Mouse (Mus musculus) olfactory bulb, adult 2 months (tissue): Measurements from ENCODE around the gene Top2a. TPM values are rescaled to one million over a fixed set of nuclear protein-coding genes. Genes with fewer than 3 reads are reported as not detected.

Source experiments
- H3K27ac ChIP-seq: fragments of 200-500 bp; 2 replicates; pipeline ENCODE4 v1.5.1; 2012; ENCODE audit warnings: low read depth, low read length; ENCODE audit not compliant: insufficient read depth
- H3K4me1 ChIP-seq: fragments of 200-500 bp; 2 replicates; pipeline ENCODE4 v1.6.1; 2012; ENCODE audit warnings: low read length; ENCODE audit not compliant: control insufficient read depth, insufficient read depth
- H3K4me3 ChIP-seq: fragments of 200-500 bp; 2 replicates; pipeline ENCODE4 v1.5.1; 2012; ENCODE audit warnings: mild to moderate bottlenecking, low read depth, low read length, moderate library complexity; ENCODE audit not compliant: insufficient read depth
- CTCF ChIP-seq: fragments of 200-500 bp; IDR thresholded peaks from 2 replicates; pipeline ENCODE4 v1.5.1; 2012; ENCODE audit warnings: low read depth, mild to moderate bottlenecking, low read length, moderate library complexity; ENCODE audit not compliant: insufficient read depth
- POLR2A ChIP-seq: fragments of 200-500 bp; IDR thresholded peaks from 2 replicates; pipeline ENCODE4 v1.6.1; 2012; ENCODE audit warnings: mild to moderate bottlenecking, low read depth, low read length, moderate library complexity; ENCODE audit not compliant: insufficient read depth
- WGBS: fragments of 180-500 bp; shearing (Covaris S2); methylation state at CpG from one replicate; pipeline ENCODE4 v1.1.7; 2018; 5-methylcytosine and 5-hydroxymethylcytosine counted together
- polyA plus RNA-seq: library from polyadenylated mRNA; stranded (reverse); fragments of >200 nt; gene quantifications from 2 replicates; pipeline ENCODE4 v1.2.4, GENCODE M21; 2012; ENCODE audit warnings: low replicate concordance; ENCODE audit not compliant: missing spikeins, insufficient read depth, insufficient read length

Top2a gene
- polyA plus RNA-seq, 1 experiment, result 288 TPM

DNA sequence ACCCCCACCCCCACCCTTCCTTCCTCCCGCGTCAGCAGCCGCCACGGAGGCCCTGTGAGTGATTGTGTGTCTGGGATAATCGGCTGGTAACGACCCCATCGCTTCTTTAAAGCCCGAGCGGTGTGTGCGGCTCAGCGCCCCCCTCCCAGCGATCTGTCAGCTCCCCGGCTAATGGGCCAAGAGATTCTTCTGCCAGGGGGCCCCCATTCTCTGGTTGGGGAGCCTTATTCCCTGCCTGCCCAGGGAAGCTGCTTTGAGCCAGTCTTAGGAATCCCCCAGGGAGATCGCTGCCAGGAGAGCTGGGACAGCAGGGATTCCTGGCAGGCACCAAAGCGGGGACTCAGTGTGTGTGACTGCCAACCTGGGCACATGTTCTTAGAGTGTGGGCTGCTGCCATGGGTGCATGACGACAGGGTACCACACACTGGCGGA, 54.5 kb downstream of the Top2a start:
- peaks cover 62% of the 10 kb centered on the region for H3K4me1 ChIP-seq
- TF ChIP-seq POLR2A, result no peak
- no peak for TF ChIP-seq CTCF
- H3K4me3 ChIP-seq, result no peak overlapping the region
- no peak overlapping the region for H3K27ac ChIP-seq
- 31% methylated on average over 17 of the region's 17 CpGs for WGBS

GRCm38 (mm10) chr11:98968716-98969495, 55.1 kb downstream of the Top2a start:
- 29% methylated on average over 20 of the region's 20 CpGs for WGBS
- Histone ChIP-seq H3K4me3 (no peak overlapping the region), H3K27ac (no peak overlapping the region), H3K4me1 (peaks cover 68% of the 10 kb centered on the region)
- no peak for TF ChIP-seq POLR2A
- no peak for TF ChIP-seq CTCF

DNA sequence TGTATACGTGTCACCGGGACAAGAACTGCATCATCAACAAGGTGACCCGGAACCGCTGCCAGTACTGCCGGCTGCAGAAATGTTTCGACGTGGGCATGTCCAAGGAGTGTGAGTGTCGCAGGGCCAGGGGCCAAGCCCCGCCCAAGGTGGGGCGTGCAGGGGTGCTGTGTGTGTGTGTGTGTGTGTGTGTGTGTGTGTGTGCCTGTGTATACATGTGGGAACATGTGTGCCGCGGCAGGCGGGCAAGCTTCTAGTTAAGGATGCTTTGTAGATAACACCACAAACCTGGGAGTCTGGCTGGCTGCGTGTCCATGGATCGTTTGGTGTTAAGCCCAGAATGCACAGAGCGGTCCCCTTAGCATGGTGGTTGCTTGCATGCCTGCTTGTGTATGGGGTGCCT, 55.9 kb downstream of the Top2a start:
- 75% methylated on average over 16 of the region's 16 CpGs for WGBS
- H3K4me1 ChIP-seq, result peaks cover 76% of the 10 kb centered on the region
- H3K27ac ChIP-seq, result no peak overlapping the region
- TF ChIP-seq POLR2A (no peak), CTCF (no peak)
- H3K4me3 ChIP-seq, result no peak overlapping the region

DNA sequence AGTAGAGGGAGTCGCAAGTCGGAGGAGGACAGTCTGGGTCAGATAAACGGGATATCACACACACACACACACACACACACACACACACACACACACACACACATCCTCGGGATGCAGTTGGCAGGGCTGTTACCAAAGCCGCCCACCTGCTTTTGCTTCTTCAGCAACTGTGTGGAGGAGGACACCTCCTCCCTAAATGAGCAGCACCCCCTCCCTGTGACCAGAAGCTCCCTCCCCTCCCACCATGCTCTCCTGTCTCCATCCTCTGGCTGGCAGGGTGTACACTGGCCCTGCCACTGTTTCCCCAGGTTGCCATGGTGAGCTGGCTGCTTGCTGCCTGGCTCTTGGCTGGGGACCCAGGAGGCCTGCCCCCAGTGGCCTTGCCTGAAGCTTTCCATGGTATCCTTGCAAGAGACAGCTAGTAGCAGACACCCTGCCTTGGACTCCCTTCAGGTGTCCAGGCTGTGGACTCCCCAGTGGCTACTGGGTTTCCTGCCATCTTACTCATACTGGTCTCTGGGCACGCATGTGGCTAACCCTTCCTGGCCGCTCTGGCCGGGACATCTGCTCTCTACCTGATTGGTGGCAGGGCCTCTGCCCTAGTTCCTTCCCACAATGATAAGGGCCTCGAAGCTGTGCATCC, 57.4 kb downstream of the Top2a start:
- TF ChIP-seq CTCF (no peak), POLR2A (no peak)
- WGBS, result 34% methylated on average over 9 of the region's 9 CpGs
- H3K4me3 ChIP-seq, result no peak overlapping the region

GRCm38 (mm10) chr11:98965416-98966077, 58.4 kb downstream of the Top2a start:
- Histone ChIP-seq H3K27ac (no peak overlapping the region), H3K4me3 (no peak overlapping the region), H3K4me1 (peaks cover 89% of the 10 kb centered on the region)
- 30% methylated on average over 11 of the region's 11 CpGs for WGBS
- TF ChIP-seq CTCF, result no peak
- TF ChIP-seq POLR2A, result no peak

More for the DNA sequence above, 57.4 kb downstream of the Top2a start:
- H3K27ac ChIP-seq, result no peak overlapping the region
- peaks cover 89% of the 10 kb centered on the region for H3K4me1 ChIP-seq

GRCm38 (mm10) chr11:98964616-98965415, 59.2 kb downstream of the Top2a start:
- Histone ChIP-seq H3K27ac (no peak overlapping the region), H3K4me1 (peaks cover 89% of the 10 kb centered on the region), H3K4me3 (no peak overlapping the region)
- 57% methylated on average over 15 of the region's 15 CpGs for WGBS
- no peak for TF ChIP-seq CTCF
- TF ChIP-seq POLR2A, result no peak

GRCm38 (mm10) chr11:98964201-98964615, 59.8 kb downstream of the Top2a start:
- H3K4me3 ChIP-seq, result no peak overlapping the region
- peaks cover 90% of the 10 kb centered on the region for H3K4me1 ChIP-seq
- TF ChIP-seq CTCF, result no peak
- TF ChIP-seq POLR2A, result no peak
- no peak overlapping the region for H3K27ac ChIP-seq
- WGBS, result 50% methylated on average over 6 of the region's 6 CpGs

DNA sequence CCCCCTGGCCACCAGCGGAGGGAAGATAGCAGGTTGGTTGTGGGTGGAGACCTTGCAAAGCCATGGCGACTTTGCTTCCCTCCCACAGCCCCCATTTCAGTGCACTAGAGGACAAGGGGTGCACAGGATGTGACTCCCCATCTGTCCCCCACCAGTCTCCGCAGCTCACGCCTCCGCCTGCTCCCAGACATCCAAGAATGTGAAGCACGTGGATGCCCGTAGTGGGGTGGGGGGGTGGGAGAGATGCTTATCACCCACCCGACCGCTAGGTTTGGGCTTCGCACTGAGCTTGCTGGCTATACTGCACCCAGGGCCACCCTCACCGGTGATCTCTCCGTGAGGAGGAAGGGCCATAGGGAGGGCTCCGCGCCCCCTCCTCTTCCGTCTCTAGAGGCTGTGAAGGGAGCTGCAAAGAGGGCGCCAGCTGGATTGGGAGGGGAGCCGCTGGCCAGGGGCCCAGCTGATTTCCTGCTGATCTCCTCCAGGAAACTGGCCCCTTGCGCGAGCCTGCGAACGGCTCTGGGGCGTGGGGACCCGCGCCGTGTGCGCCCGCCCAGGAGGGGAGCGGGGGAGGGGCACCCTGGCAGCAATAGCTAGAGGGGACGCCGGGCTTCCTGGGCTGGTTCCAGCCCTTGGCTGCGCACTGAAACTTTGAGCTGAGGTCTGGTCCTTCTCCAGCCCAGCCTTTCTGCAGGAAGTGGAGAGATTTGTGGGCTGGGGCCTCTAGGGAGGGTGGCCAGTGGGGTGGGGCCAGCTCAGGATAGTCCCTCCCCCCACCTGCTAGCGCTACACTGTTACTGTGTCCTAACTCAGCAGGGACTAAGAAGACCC, 60.6 kb downstream of the Top2a start:
- 3% methylated on average over 32 of the region's 32 CpGs for WGBS
- Histone ChIP-seq H3K27ac (no peak overlapping the region), H3K4me3 (peak overlapping the region; percentile 39), H3K4me1 (peaks cover 82% of the 10 kb centered on the region)
- TF ChIP-seq POLR2A, result no peak
- TF ChIP-seq CTCF, result no peak; the same call in 1 of the 2 replicates
